Mouse (Mus musculus) liver, postnatal 0 days (tissue): ENCODE data around the gene Btbd7. TPM values are rescaled to one million over a fixed set of nuclear protein-coding genes. Genes with fewer than 3 reads are reported as not detected.
A peak's percentile ranks its signal among the peaks of the same experiment; 100 is the strongest.

Source experiments
- ATAC-seq: fragments of 200-750 bp; cut with Nextera tagmentation; 2 replicates; pipeline ENCODE4 v1.8.0; 2017; ENCODE audit warnings: mild to moderate bottlenecking, moderate library complexity
- DNase-seq: peaks from one replicate; pipeline ENCODE4 v3.0.0-alpha.2; 2016
- H3K27ac ChIP-seq: fragments of 300-500 bp; sonication (generic); 2 replicates; pipeline ENCODE4 v1.5.1; 2014; ENCODE audit warnings: antibody characterized with exemption, moderate library complexity, mild to moderate bottlenecking, low read depth
- H3K27me3 ChIP-seq: fragments of 300-500 bp; sonication (generic); 2 replicates; pipeline ENCODE4 v1.6.1; 2014; ENCODE audit warnings: low read length, control low read depth, mixed read lengths; ENCODE audit not compliant: insufficient read depth
- H3K36me3 ChIP-seq: fragments of 300-500 bp; sonication (generic); replicated peaks from 2 replicates; pipeline ENCODE4 v1.6.1; 2014; ENCODE audit warnings: mild to moderate bottlenecking, control low read depth, low read length, moderate library complexity, mixed read lengths; ENCODE audit not compliant: insufficient read depth
- H3K4me1 ChIP-seq: fragments of 300-500 bp; sonication (generic); 2 replicates; pipeline ENCODE4 v1.6.1; 2014; ENCODE audit warnings: antibody characterized with exemption, mild to moderate bottlenecking, control low read depth; ENCODE audit not compliant: insufficient read depth
- H3K4me2 ChIP-seq: fragments of 300-500 bp; sonication (generic); 2 replicates; pipeline ENCODE4 v1.6.1; 2014; ENCODE audit warnings: low read depth, mild to moderate bottlenecking, low read length, moderate library complexity, mixed read lengths
- H3K4me3 ChIP-seq: fragments of 300-500 bp; sonication (generic); 2 replicates; pipeline ENCODE4 v1.5.1; 2014; ENCODE audit warnings: low read depth, low read length
- H3K9ac ChIP-seq: fragments of 300-500 bp; sonication (generic); replicated peaks from 2 replicates; pipeline ENCODE4 v1.6.1; 2014; ENCODE audit warnings: mild to moderate bottlenecking, moderate library complexity
- H3K9me3 ChIP-seq: fragments of 300-500 bp; sonication (generic); 2 replicates; pipeline ENCODE4 v1.6.1; 2016; ENCODE audit warnings: mild to moderate bottlenecking, control low read depth, low read length, mixed read lengths
- CTCF ChIP-seq: sonication (generic); IDR thresholded peaks from 2 replicates; pipeline ENCODE4 v1.5.1; 2016; ENCODE audit warnings: antibody characterized with exemption, low read depth
- EP300 ChIP-seq: IDR thresholded peaks from 2 replicates; pipeline ENCODE4 v1.6.1; 2016; ENCODE audit warnings: antibody characterized with exemption, low read depth, mild to moderate bottlenecking
- WGBS: fragments of 180-500 bp; shearing (Covaris S2); extraction: QIAGEN DNeasy Blood & Tissue Kit; methylation state at CpG from one replicate; pipeline ENCODE4 v1.1.7; 2014; ENCODE audit not compliant: insufficient replicate concordance; 5-methylcytosine and 5-hydroxymethylcytosine counted together
- polyA plus RNA-seq: library from polyadenylated mRNA; unstranded; fragments of >200 nt; fragmentation: Nextera tagmentation; extraction: Ambion mirVana; gene quantifications from 2 replicates; pipeline ENCODE4 v1.2.1, GENCODE M21; 2015

Btbd7 gene
- polyA plus RNA-seq, 1 experiment from 2014 or later = 4.6 TPM

DNA sequence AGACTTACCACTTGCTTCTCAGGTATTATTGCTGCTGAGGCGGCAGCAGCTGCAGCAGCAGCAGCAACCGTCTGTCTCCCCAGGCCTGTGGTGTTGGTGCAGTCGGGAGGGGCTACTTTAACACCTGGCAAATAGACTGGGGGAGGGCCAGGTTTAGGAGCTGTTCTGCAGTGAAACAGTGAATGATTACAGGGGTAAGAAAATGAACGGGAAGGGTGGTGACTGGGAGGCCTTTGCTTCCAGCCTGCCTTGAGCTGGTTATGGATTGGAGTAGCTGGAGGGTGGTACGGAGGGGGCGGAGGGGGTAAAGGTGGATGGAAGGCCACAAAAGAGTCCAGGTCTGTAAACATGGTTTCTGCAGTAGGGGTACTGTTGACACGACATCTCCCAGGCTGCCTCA is 90.3 kb downstream of the Btbd7 start:
- peak; percentile 97 for ATAC-seq
- 57% methylated on average over 7 of the region's 7 CpGs for WGBS
- peak overlapping the region; percentile 82 for H3K27ac ChIP-seq

DNA sequence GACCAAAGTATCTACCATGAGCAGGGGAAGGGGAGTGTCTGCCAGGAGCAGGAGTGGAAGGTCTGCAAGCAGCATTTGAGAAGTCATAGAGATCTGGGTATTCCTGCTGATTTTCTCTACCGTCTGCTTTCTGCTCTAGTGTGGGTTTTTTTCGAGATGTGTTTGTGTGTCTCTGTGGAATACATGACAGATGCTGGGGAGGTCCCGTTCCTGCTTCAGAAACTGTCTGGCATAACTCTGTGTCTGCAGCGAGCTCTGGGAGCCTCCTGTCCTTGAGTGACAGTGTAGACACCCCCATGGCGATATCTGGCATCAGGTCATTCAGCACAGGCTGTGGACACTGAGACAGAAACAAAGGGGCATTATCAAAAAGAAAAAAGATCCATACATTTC is 92.7 kb downstream of the Btbd7 start:
- WGBS = 83% methylated on average over 5 of the region's 5 CpGs
- H3K4me2 ChIP-seq = peak overlapping the region; percentile 35
- H3K9ac ChIP-seq = no peak overlapping the region
- peaks cover 4% of the 10 kb centered on the region; the same call in 1 of the 2 replicates for H3K4me1 ChIP-seq
- H3K36me3 ChIP-seq = peaks cover 29% of the 10 kb centered on the region
- H3K27me3 ChIP-seq = no peaks in the 10 kb centered on the region
- DNase-seq (no peak), ATAC-seq (no peak)
- no peak overlapping the region for H3K4me3 ChIP-seq
- H3K9me3 ChIP-seq = no peaks in the 10 kb centered on the region
- TF ChIP-seq CTCF (no peak), EP300 (no peak)
- H3K27ac ChIP-seq = peak overlapping the region; percentile 55

More for the DNA sequence above, 90.3 kb downstream of the Btbd7 start:
- Histone ChIP-seq H3K36me3 (peaks cover 45% of the 10 kb centered on the region), H3K4me2 (peak overlapping the region; percentile 52), H3K9ac (no peak overlapping the region), H3K27me3 (no peaks in the 10 kb centered on the region), H3K4me1 (peaks cover 4% of the 10 kb centered on the region; the same call in 1 of the 2 replicates), H3K4me3 (peak overlapping the region; percentile 24; the same call in 1 of the 2 replicates), H3K9me3 (no peaks in the 10 kb centered on the region)
- TF ChIP-seq EP300 (peak; percentile 87), CTCF (no peak)
- peak; percentile 56 for DNase-seq

DNA sequence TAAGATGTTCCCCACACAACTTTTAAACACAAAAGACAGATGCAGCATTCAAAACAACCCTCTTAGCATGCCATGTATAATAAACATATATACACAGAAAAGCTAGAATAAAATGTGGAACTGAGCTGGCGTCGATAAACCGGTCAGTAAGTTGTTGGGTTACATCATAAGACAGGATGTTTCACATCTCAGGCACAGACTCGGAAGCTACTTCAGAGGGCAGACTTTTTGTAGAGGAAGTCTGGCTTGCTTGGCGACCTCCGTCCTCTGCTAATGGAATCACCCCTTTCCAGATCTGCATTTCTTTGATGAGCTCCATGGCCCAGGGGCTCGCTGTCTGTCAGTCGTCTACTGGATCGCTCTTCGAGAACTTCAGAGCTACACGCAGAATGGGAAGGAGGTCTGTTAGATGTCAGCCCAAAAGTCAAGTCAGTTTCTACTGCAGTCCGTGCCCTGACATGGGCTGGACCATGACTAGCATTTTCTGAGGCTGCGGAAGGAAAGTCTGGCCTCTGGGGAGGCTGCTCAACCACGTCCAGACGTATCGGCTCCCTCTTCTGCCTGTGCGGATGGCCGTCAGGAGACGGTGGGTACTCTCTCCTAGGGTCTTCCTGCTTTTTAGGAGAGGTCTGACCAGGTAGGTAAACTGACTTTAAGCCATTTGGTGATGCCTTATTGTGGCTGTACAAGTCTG is 93.2 kb downstream of the Btbd7 start:
- Histone ChIP-seq H3K4me2 (peak overlapping the region; percentile 35), H3K9me3 (no peaks in the 10 kb centered on the region), H3K4me1 (peaks cover 4% of the 10 kb centered on the region; the same call in 1 of the 2 replicates), H3K4me3 (no peak overlapping the region), H3K27ac (peak overlapping the region; percentile 55), H3K36me3 (peaks cover 23% of the 10 kb centered on the region), H3K9ac (no peak overlapping the region), H3K27me3 (no peaks in the 10 kb centered on the region)
- TF ChIP-seq CTCF (no peak), EP300 (no peak)
- no peak for DNase-seq
- WGBS = 78% methylated on average over 19 of the region's 19 CpGs
- no peak for ATAC-seq

DNA sequence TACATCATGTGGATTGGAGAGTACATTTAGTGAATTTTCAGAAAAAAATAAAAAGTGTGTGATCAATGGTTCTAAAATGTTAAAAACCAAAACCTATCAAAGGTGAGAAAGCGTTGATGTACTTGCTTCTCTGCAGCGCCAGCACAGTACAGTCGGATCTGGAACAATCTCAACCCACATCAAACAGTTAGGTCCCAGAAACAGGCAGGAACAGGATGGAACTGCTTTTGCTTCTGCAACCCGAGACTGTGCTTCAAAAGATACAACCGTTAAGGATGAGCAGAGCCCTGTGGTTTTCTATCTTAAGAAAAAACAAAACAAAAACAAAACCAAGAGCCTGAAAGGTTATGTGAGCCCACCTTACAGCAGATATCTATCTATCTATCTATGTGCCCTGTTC is 95.4 kb downstream of the Btbd7 start:
- Histone ChIP-seq H3K9ac (no peak overlapping the region), H3K27me3 (no peaks in the 10 kb centered on the region), H3K36me3 (peaks cover 16% of the 10 kb centered on the region), H3K4me3 (no peak overlapping the region), H3K4me2 (no peak overlapping the region), H3K27ac (no peak overlapping the region), H3K9me3 (no peaks in the 10 kb centered on the region), H3K4me1 (peaks cover 9% of the 10 kb centered on the region; the same call in 1 of the 2 replicates)
- no peak for ATAC-seq
- TF ChIP-seq EP300 (no peak), CTCF (no peak)
- no peak for DNase-seq
- 86% methylated on average over 5 of the region's 5 CpGs for WGBS

DNA sequence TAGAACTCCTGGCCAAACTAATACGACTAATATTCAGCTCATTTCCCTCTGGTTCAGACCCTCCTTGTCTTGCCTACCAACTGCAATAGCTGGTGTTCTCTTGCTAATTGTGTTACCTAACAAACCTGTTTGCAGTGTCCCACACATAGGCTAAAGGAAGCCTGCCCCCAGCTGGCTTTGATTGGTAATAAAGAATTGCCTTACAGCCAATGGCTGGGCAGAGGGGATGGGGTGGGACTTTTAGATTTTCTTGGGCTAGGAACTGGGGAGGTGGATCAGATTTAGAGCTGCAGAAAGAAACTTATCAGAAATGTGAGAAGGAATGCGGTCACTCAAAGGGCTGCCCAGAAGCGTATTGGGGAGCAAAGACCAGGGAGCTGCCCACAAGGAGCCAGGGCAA is 98.8 kb downstream of the Btbd7 start:
- Histone ChIP-seq H3K27ac (peak overlapping the region; percentile 34; the same call in 1 of the 2 replicates), H3K36me3 (peaks cover 19% of the 10 kb centered on the region), H3K9me3 (no peaks in the 10 kb centered on the region), H3K9ac (no peak overlapping the region), H3K4me1 (0 out of 2 replicates have a peak, but pooled peaks cover 9% of the 10 kb centered on the region), H3K4me3 (no peak overlapping the region), H3K27me3 (no peaks in the 10 kb centered on the region), H3K4me2 (no peak overlapping the region)
- ATAC-seq = peak; percentile 83
- WGBS = 60% methylated on average over 3 of the region's 3 CpGs
- peak; percentile 51 for DNase-seq
- TF ChIP-seq CTCF = peak; percentile 53
- no peak for TF ChIP-seq EP300

DNA sequence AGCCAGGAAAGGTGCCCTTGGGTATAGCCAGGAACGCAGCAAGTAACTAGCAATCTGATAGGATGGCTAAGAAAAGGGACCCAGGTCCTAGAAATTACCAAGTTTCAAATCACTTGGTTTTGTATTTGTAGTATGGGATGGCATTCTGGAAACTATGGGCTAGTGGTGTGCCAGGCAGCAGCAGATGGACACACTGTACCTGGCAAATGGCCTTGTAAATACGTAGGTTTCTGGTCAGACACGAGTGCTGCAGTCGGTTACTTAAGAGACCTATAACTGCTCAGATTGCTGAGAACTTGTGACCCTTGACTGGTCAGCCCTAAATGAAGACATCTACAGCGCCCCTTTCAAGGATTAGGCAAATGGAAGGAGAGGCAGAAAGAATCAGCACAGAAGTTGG is 100.1 kb downstream of the Btbd7 start:
- Histone ChIP-seq H3K9me3 (no peaks in the 10 kb centered on the region), H3K36me3 (peaks cover 23% of the 10 kb centered on the region), H3K4me1 (0 out of 2 replicates have a peak, but pooled peaks cover 5% of the 10 kb centered on the region), H3K27me3 (no peaks in the 10 kb centered on the region), H3K9ac (no peak overlapping the region), H3K4me2 (no peak overlapping the region), H3K4me3 (no peak overlapping the region), H3K27ac (no peak overlapping the region)
- no peak for TF ChIP-seq EP300
- TF ChIP-seq CTCF = no peak
- DNase-seq = no peak
- ATAC-seq = no peak
- 86% methylated on average over 5 of the region's 5 CpGs for WGBS
